Mouse (Mus musculus) embryonic facial prominence, embryonic 13.5 days (tissue): ENCODE results near the gene Fgf15. TPM values are rescaled to one million over a fixed set of nuclear protein-coding genes. Genes with fewer than 3 reads are reported as not detected.

Experiments
- ATAC-seq: fragments of 200-750 bp; cut with Nextera tagmentation; 2 replicates; pipeline ENCODE4 v1.8.0; 2017; ENCODE audit warnings: low read depth; ENCODE audit not compliant: insufficient number of reproducible peaks, insufficient read depth, low FRiP score, low TSS enrichment
- H3K27ac ChIP-seq: fragments of 300-500 bp; sonication (generic); 2 replicates; pipeline ENCODE4 v1.5.1; 2015; ENCODE audit warnings: moderate library complexity, mild to moderate bottlenecking, inconsistent platforms
- H3K27me3 ChIP-seq: fragments of 300-500 bp; sonication (generic); 2 replicates; pipeline ENCODE4 v1.6.1; 2015; ENCODE audit warnings: mild to moderate bottlenecking, inconsistent platforms
- H3K36me3 ChIP-seq: fragments of 300-500 bp; sonication (generic); 2 replicates; pipeline ENCODE4 v1.6.1; 2015; ENCODE audit warnings: mild to moderate bottlenecking, inconsistent platforms
- H3K4me1 ChIP-seq: fragments of 300-500 bp; sonication (generic); 2 replicates; pipeline ENCODE4 v1.6.1; 2015; ENCODE audit warnings: inconsistent platforms
- H3K4me2 ChIP-seq: fragments of 300-500 bp; sonication (generic); 2 replicates; pipeline ENCODE4 v1.6.1; 2015; ENCODE audit warnings: moderate library complexity, mild to moderate bottlenecking, inconsistent platforms
- H3K4me3 ChIP-seq: fragments of 300-500 bp; sonication (generic); 2 replicates; pipeline ENCODE4 v1.5.1; 2015; ENCODE audit warnings: mild to moderate bottlenecking, inconsistent platforms
- H3K9ac ChIP-seq: fragments of 300-500 bp; sonication (generic); 2 replicates; pipeline ENCODE4 v1.6.1; 2015; ENCODE audit warnings: mild to moderate bottlenecking, inconsistent platforms
- H3K9me3 ChIP-seq: fragments of 300-500 bp; sonication (generic); 2 replicates; pipeline ENCODE4 v1.6.1; 2016; ENCODE audit warnings: inconsistent platforms
- WGBS: fragments of 180-500 bp; shearing (Covaris S2); methylation state at CpG from one replicate; pipeline ENCODE4 v1.1.7; 2015; ENCODE audit warnings: mixed read lengths; 5-methylcytosine and 5-hydroxymethylcytosine counted together
- polyA plus RNA-seq: library from polyadenylated mRNA; unstranded; fragments of >200 nt; fragmentation: Nextera tagmentation; extraction: Ambion mirVana; gene quantifications from 2 replicates; pipeline ENCODE4 v1.2.1, GENCODE M21; 2015

Gene Fgf15
- polyA plus RNA-seq, 1 experiment from 2014 or later, result 0.80 TPM

DNA sequence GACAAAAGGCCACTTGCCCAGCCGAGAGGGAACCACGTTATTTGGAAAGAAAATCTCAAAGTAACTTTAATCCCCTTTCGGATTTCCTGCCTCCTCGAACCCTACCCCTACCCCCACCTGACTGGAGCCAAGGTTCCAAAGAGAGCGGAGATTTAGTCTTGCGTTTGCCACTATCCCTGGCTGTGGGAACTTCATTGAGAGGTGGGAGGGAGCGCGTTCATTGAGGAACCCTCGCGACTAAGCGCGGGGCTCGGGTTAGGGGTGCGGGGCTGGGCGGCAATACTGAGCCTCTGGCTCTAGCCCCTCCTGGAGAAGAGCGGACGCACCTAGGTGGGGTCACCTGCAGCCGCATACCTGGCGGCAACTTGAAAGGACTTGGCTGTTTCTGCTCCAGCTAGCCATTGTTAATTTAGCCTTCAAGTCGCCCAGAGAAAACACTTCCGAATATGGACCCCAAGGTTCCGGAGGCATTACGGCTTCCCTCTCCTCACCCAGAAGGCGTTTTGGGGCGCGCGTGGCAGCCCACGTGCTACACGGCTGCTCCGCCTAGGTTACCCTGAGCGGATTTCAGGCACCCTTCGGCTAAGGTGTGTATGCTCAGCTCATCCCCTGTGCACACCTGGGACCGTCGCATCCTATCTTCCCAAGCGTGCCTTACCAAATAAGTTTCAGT, 45.9 kb downstream of the Fgf15 start:
- Histone ChIP-seq H3K27ac (peak overlapping the region; percentile 92), H3K4me1 (peaks cover 56% of the 10 kb centered on the region), H3K9ac (peak overlapping the region; percentile 53), H3K4me3 (peak overlapping the region; percentile 67), H3K9me3 (no peaks in the 10 kb centered on the region), H3K4me2 (peak overlapping the region; percentile 93), H3K27me3 (peaks cover 18% of the 10 kb centered on the region), H3K36me3 (peaks cover 1% of the 10 kb centered on the region)
- no peak for ATAC-seq
- 1% methylated on average over 35 of the region's 35 CpGs for WGBS

DNA sequence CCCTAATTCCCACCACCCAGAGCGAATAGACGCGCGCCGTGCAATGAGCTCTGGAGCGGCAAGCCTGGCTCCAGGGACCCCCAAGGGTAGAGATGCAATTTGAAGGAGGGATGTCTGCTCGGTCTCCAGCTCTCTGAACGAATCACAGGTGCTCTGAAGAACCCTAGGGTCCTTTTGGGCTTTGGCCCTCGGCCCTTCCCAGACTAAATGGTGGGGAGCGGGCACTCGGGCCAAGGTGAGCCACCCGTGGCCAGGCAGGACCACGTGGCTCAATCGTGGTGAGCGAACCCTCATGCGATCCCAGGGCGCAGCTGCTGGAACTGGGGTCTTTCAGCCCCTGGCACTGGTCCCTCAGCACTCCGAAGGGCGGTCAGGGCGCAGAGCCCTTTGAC, 46.4 kb downstream of the Fgf15 start:
- WGBS, result under 1% methylated on average over 20 of the region's 20 CpGs
- H3K4me1 ChIP-seq, result peaks cover 50% of the 10 kb centered on the region
- H3K4me2 ChIP-seq, result peak overlapping the region; percentile 93
- peak overlapping the region; percentile 92; the same call in 1 of the 2 replicates for H3K27ac ChIP-seq
- no peaks in the 10 kb centered on the region for H3K36me3 ChIP-seq
- H3K9ac ChIP-seq, result peak overlapping the region; percentile 53
- H3K27me3 ChIP-seq, result peaks cover 18% of the 10 kb centered on the region
- H3K4me3 ChIP-seq, result peak overlapping the region; percentile 67
- no peak for ATAC-seq
- H3K9me3 ChIP-seq, result no peaks in the 10 kb centered on the region

- H3K36me3 ChIP-seq, result no peaks in the 10 kb centered on the region
- no peak overlapping the region; the same call in 1 of the 2 replicates for H3K27ac ChIP-seq
- under 1% methylated on average over 45 of the region's 45 CpGs for WGBS
- peaks cover 49% of the 10 kb centered on the region for H3K4me1 ChIP-seq
- H3K27me3 ChIP-seq, result peaks cover 16% of the 10 kb centered on the region
- H3K4me3 ChIP-seq, result peak overlapping the region; percentile 67
- H3K9me3 ChIP-seq, result no peaks in the 10 kb centered on the region
- peak overlapping the region; percentile 93 for H3K4me2 ChIP-seq
- H3K9ac ChIP-seq, result peak overlapping the region; percentile 53
- no peak for ATAC-seq
Measured at GRCm38 (mm10) chr7:144943254-144943653, 46.9 kb downstream of the Fgf15 start.

Other genes with a start within 250 kb of the Fgf15 start
- 12.0 and 12.8 TPM in 2 replicates for gene Ano1, start 144.6 kb upstream of the Fgf15 start, polyA plus RNA-seq
- gene Fgf3, start 58.4 kb upstream of the Fgf15 start, polyA plus RNA-seq, result 0.55 and 1.2 TPM in 2 replicates
- 0.18 TPM in 1 of 2 replicates, not detected in the other for gene Fgf4, start 49.2 kb upstream of the Fgf15 start, polyA plus RNA-seq
- 26.2 and 27.1 TPM in 2 replicates for gene LTO1, start 18.6 kb downstream of the Fgf15 start, polyA plus RNA-seq
- gene Ccnd1, start 43.4 kb downstream of the Fgf15 start, polyA plus RNA-seq, result 127 and 136 TPM in 2 replicates